Mouse (Mus musculus): ENCODE measurements at regions not wholly inside any gene's neighbourhood (a gene's known extent, or its start where the extent isn't known, plus 50 kb on each side); places are given as distances from the start of the nearest gene placed in this dataset.

DNA sequence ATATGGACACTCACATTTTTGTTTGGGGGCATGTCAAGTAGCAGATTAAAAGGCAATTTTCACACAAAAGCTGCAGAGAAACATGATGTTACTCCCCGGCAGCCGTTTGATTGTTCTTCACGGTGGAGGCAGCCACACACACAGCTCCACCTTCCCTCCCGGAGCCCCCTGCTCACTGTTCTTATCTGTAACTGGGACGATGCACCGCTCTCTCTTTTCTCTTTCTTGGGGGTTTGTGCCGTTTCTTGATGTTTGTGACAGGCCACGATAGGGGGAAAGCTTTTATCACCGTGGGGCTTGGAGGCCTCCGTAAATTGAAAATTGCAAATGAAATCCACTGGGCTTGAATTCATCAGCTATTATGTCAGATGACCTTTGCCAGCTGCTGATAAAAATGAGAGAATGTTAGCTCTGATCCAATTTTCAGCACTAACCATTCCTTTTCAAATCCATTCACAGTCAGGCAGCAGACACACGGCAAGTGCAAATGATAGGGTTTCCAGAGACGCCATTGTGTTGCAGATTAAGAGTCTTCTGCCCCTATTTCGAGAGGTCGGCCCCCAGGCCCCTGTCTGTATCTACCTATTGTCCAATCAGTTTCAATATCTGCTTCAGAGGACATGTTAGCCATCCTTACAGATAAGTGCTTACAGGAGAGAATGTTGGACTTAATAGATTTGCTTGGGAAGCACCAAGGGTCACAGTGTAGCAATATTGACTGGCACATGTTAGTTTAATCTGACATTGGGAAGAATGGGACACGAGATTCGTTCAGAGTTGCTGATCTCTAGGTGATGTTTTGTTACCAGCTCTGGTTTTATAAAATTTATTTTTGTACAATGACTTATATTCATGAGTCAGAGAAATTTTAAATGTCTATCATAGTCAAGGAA is 168.1 kb upstream of the Sox2 start:
- no peaks in the 10 kb centered on the region for H3K4me1 ChIP-seq (ENCODE audit: control insufficient read depth, insufficient read depth, low read length)
- H3K4me3 ChIP-seq (replicated peaks; ENCODE audit: low read length): no peak overlapping the region
- H3K9ac ChIP-seq (ENCODE audit: low read length): no peak overlapping the region
- no peaks in the 10 kb centered on the region for H3K27me3 ChIP-seq (ENCODE audit: control insufficient read depth, insufficient read depth, low read length)
- no peak overlapping the region for H3K4me2 ChIP-seq (ENCODE audit: low read depth, low read length)
- ATAC-seq (ENCODE audit: insufficient read depth, low FRiP score): no peak
- H3K27ac ChIP-seq (ENCODE audit: low read length): no peak overlapping the region
- H3K36me3 ChIP-seq (ENCODE audit: control insufficient read depth, insufficient read depth, low read length): no peaks in the 10 kb centered on the region
- 41% methylated on average over 16 of the region's 16 CpGs for WGBS
- no peaks in the 10 kb centered on the region for H3K9me3 ChIP-seq (replicated peaks; ENCODE audit: control insufficient read depth, low read length)

DNA sequence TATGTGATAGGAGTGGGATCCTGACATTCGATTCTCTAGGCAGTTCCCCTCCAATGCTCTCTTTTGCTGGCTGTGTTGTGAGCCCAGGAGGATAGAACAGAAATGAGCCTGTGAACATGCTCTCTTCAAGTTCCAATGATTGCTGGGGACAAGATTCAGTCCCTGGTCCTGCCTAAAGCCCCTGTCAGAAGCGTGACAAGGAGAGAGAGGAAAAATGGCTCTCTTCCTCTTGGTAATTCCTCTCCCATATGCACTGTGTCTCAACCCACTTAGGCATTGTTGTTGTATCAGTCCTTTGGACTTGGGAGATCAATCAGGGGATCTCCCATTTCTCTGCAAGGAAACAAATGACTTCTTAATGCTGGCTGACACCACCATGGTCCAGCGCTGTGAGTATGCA is 168.9 kb upstream of the Sox2 start:
- 65% methylated on average over 3 of the region's 3 CpGs for WGBS
- Histone ChIP-seq H3K4me3 (replicated peaks; ENCODE audit: low read length) (no peak overlapping the region), H3K4me1 (ENCODE audit: control insufficient read depth, insufficient read depth, low read length) (no peaks in the 10 kb centered on the region), H3K27me3 (ENCODE audit: control insufficient read depth, insufficient read depth, low read length) (no peaks in the 10 kb centered on the region), H3K9ac (ENCODE audit: low read length) (no peak overlapping the region), H3K4me2 (ENCODE audit: low read depth, low read length) (no peak overlapping the region), H3K9me3 (replicated peaks; ENCODE audit: control insufficient read depth, low read length) (no peaks in the 10 kb centered on the region), H3K27ac (ENCODE audit: low read length) (no peak overlapping the region), H3K36me3 (ENCODE audit: control insufficient read depth, insufficient read depth, low read length) (no peaks in the 10 kb centered on the region)
- ATAC-seq (ENCODE audit: insufficient read depth, low FRiP score): no peak

DNA sequence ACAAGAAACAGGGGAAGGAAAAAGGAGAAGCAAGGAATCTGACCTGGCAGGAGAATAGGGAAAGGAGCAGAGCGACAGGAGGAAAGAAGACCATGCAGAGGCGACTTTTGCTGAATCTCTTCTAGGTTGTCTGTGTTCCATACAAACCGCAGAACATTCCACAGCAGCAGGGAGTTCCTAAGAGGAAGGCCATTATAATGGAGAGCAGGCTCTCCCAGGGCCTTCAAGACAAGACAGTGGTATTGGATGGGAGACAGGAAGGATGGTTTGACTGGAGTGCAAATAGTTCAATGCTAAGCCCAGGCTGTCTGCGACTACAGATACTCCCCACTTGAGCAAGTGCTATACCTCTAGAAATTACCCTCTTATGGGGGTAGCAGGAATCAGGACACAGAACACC is 176.1 kb upstream of the Sox2 start:
- WGBS: 58% methylated on average over 4 of the region's 4 CpGs
- no peak overlapping the region for H3K9ac ChIP-seq (ENCODE audit: low read length)
- no peaks in the 10 kb centered on the region for H3K27me3 ChIP-seq (ENCODE audit: control insufficient read depth, insufficient read depth, low read length)
- no peaks in the 10 kb centered on the region for H3K36me3 ChIP-seq (ENCODE audit: control insufficient read depth, insufficient read depth, low read length)
- no peak overlapping the region for H3K4me3 ChIP-seq (replicated peaks; ENCODE audit: low read length)
- H3K9me3 ChIP-seq (replicated peaks; ENCODE audit: control insufficient read depth, low read length): no peaks in the 10 kb centered on the region
- no peak overlapping the region for H3K4me2 ChIP-seq (ENCODE audit: low read depth, low read length)
- no peak overlapping the region for H3K27ac ChIP-seq (ENCODE audit: low read length)
- H3K4me1 ChIP-seq (ENCODE audit: control insufficient read depth, insufficient read depth, low read length): no peaks in the 10 kb centered on the region
- no peak for ATAC-seq (ENCODE audit: insufficient read depth, low FRiP score)

DNA sequence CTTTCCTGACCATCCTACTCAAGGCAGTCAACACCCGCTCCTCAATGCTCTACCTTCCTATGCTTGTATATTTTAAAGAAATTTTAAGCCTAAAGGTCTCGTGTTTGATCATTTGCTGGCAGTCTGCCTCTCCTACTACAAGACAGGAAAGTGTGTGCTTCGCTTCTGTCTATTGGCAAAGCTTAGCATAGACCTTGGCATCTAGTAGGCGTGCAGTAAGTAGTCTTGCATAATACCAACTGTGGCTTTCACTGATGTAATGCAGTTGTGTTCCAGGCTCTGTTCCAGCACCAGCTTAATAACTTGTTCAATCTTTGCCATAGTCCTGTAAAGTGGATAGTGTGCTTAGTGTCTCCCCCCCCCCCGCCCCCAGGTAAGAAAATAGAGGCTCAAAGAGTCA is 179.5 kb upstream of the Sox2 start:
- Histone ChIP-seq H3K27ac (ENCODE audit: low read length) (no peak overlapping the region), H3K36me3 (ENCODE audit: control insufficient read depth, insufficient read depth, low read length) (no peaks in the 10 kb centered on the region), H3K4me3 (replicated peaks; ENCODE audit: low read length) (no peak overlapping the region), H3K9ac (ENCODE audit: low read length) (no peak overlapping the region), H3K4me2 (ENCODE audit: low read depth, low read length) (no peak overlapping the region), H3K4me1 (ENCODE audit: control insufficient read depth, insufficient read depth, low read length) (no peaks in the 10 kb centered on the region), H3K27me3 (ENCODE audit: control insufficient read depth, insufficient read depth, low read length) (no peaks in the 10 kb centered on the region), H3K9me3 (replicated peaks; ENCODE audit: control insufficient read depth, low read length) (no peaks in the 10 kb centered on the region)
- 82% methylated on average over 5 of the region's 5 CpGs for WGBS
- ATAC-seq (ENCODE audit: insufficient read depth, low FRiP score): no peak

DNA sequence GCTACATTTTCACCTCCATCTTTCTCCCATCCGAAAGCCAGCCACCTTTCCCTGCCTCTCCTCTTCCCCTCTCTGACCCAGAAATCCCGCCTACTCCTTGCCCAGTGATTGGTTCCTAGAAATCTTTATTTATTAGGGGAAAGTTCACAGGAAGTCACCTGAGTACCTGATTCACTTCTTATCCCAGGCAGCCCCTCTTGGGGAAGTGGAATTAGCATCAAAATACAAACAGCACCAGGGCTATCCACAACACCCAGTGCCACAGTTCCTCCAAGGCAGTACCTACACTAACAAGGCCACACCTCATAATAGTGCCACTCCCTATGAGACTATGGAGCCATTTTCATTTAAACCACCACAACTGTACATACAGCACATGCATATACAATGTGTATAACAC is 180.3 kb upstream of the Sox2 start:
- no peak for ATAC-seq (ENCODE audit: insufficient read depth, low FRiP score)
- 74% methylated on average over 2 of the region's 2 CpGs for WGBS
- no peaks in the 10 kb centered on the region for H3K36me3 ChIP-seq (ENCODE audit: control insufficient read depth, insufficient read depth, low read length)

DNA sequence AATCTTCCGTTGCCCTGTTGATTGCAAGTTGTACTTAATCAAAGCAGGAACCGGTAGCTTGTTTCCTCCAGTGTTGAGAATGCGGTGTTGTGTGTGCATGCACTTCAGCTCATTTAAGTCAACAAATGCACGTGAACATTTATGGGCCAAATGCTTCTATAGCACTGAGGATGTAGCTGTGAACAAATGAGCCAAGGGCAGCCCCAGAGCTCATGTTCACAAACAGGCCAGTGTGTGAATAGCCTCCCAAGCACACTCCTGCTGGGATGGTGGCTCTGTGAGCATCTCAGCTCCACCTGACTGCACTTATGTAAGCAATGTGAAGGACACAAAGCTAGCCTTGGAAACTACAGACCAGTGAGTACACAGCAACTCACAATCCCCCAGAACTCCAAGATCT is 183.9 kb upstream of the Sox2 start:
- no peak overlapping the region for H3K9ac ChIP-seq (ENCODE audit: low read length)
- no peaks in the 10 kb centered on the region for H3K9me3 ChIP-seq (replicated peaks; ENCODE audit: control insufficient read depth, low read length)
- H3K4me3 ChIP-seq (replicated peaks; ENCODE audit: low read length): no peak overlapping the region
- H3K4me2 ChIP-seq (ENCODE audit: low read depth, low read length): no peak overlapping the region
- H3K36me3 ChIP-seq (ENCODE audit: control insufficient read depth, insufficient read depth, low read length): no peaks in the 10 kb centered on the region
- ATAC-seq (ENCODE audit: insufficient read depth, low FRiP score): no peak
- no peaks in the 10 kb centered on the region for H3K4me1 ChIP-seq (ENCODE audit: control insufficient read depth, insufficient read depth, low read length)
- no peaks in the 10 kb centered on the region for H3K27me3 ChIP-seq (ENCODE audit: control insufficient read depth, insufficient read depth, low read length)
- no peak overlapping the region for H3K27ac ChIP-seq (ENCODE audit: low read length)
- 65% methylated on average over 4 of the region's 4 CpGs for whole genome bisulfite sequencing

More for the DNA sequence above, 180.3 kb upstream of the Sox2 start:
- Histone ChIP-seq H3K27ac (ENCODE audit: low read length) (no peak overlapping the region), H3K9ac (ENCODE audit: low read length) (no peak overlapping the region), H3K4me2 (ENCODE audit: low read depth, low read length) (no peak overlapping the region), H3K9me3 (replicated peaks; ENCODE audit: control insufficient read depth, low read length) (no peaks in the 10 kb centered on the region), H3K4me3 (replicated peaks; ENCODE audit: low read length) (no peak overlapping the region), H3K4me1 (ENCODE audit: control insufficient read depth, insufficient read depth, low read length) (no peaks in the 10 kb centered on the region), H3K27me3 (ENCODE audit: control insufficient read depth, insufficient read depth, low read length) (no peaks in the 10 kb centered on the region)

DNA sequence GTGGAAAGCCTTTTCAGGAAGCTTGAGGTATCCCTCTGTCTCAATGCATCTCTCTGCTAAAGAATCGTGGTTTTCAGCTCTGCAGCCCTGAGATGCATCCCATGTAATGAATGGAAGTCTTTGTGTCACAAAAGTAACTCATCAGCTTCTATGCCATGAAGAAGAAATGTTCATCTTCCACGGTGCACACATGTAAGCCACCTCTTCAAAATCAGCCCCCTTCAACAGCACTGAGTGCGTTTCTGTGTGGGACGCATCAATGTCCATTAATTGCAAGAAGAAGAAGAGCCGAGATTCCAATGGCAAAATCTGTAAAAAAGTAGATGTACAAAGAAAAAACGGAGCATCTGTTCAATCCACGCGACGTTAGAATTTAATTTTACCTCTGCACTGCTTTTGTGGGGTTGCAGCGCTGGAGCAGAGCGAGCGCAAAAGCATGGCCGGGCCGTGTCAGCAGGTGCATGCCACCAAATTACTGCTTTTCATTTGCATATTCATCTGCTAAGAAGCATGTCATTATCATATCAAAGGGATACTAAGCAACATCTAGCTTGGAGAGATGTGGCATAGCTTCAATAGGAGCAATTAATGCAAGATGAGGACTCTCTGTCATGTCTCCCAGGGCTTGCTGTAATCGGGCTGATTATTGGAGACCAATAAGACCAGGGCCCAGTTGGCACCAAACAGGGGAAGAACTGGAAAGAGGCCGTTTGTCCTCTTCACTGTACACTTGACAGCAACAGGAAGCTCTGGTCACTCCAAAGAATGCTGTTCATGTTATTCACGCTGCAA is 185.0 kb upstream of the Sox2 start:
- H3K4me2 ChIP-seq (ENCODE audit: low read depth, low read length): no peak overlapping the region
- H3K9me3 ChIP-seq (replicated peaks; ENCODE audit: control insufficient read depth, low read length): no peaks in the 10 kb centered on the region
- no peaks in the 10 kb centered on the region for H3K4me1 ChIP-seq (ENCODE audit: control insufficient read depth, insufficient read depth, low read length)
- H3K36me3 ChIP-seq (ENCODE audit: control insufficient read depth, insufficient read depth, low read length): no peaks in the 10 kb centered on the region
- 83% methylated on average over 17 of the region's 17 CpGs for WGBS
- H3K4me3 ChIP-seq (replicated peaks; ENCODE audit: low read length): no peak overlapping the region
- H3K27me3 ChIP-seq (ENCODE audit: control insufficient read depth, insufficient read depth, low read length): no peaks in the 10 kb centered on the region
- ATAC-seq (ENCODE audit: insufficient read depth, low FRiP score): no peak
- H3K9ac ChIP-seq (ENCODE audit: low read length): no peak overlapping the region
- H3K27ac ChIP-seq (ENCODE audit: low read length): no peak overlapping the region

DNA sequence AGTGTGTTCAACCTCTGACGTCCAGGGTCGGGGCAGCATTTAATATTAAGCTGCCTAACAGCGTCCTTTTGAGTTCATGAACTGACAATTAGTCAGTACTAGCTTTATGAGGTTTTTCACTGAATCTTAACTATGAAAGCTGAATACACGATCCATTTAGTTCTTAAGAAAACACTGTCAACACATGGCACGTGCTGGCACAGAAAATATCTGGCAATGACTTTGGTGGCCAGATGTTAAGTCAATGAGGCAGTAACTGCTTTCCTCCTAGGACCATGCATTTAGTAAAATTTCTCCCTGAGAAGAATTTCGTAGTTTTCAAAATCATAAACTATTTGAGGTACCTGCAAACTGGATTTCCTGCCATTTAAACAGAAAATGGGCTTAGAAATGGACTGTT is 191.4 kb upstream of the Sox2 start:
- H3K27ac ChIP-seq (ENCODE audit: low read length): no peak overlapping the region
- ATAC-seq (ENCODE audit: insufficient read depth, low FRiP score): no peak
- H3K9me3 ChIP-seq (replicated peaks; ENCODE audit: control insufficient read depth, low read length): no peaks in the 10 kb centered on the region
- H3K9ac ChIP-seq (ENCODE audit: low read length): no peak overlapping the region
- no peaks in the 10 kb centered on the region for H3K36me3 ChIP-seq (ENCODE audit: control insufficient read depth, insufficient read depth, low read length)
- 67% methylated on average over 6 of the region's 6 CpGs for WGBS
- H3K4me2 ChIP-seq (ENCODE audit: low read depth, low read length): no peak overlapping the region
- H3K27me3 ChIP-seq (ENCODE audit: control insufficient read depth, insufficient read depth, low read length): no peaks in the 10 kb centered on the region
- no peaks in the 10 kb centered on the region for H3K4me1 ChIP-seq (ENCODE audit: control insufficient read depth, insufficient read depth, low read length)
- no peak overlapping the region for H3K4me3 ChIP-seq (replicated peaks; ENCODE audit: low read length)

DNA sequence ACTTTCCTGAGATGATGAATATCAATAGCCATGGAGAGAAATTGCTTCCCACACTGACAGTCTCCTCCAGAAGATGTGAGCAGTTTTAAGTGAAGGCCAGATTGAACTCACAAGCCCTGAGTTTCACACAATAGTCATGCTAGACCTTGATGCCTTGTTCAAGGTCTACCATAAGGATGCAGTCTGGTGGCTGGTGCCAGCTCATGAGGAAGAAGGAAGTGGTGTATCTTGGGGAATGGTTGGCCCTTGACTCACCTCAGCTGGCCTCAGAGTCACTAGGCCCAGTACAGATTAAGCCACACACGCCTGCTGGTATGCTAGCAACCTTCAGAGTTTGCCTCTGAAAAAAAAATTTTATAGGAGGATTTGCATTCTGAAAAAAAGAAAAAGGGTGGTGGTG is 192.4 kb upstream of the Sox2 start:
- Histone ChIP-seq H3K36me3 (ENCODE audit: control insufficient read depth, insufficient read depth, low read length) (no peaks in the 10 kb centered on the region), H3K9me3 (replicated peaks; ENCODE audit: control insufficient read depth, low read length) (no peaks in the 10 kb centered on the region), H3K27me3 (ENCODE audit: control insufficient read depth, insufficient read depth, low read length) (no peaks in the 10 kb centered on the region), H3K4me3 (replicated peaks; ENCODE audit: low read length) (no peak overlapping the region), H3K4me1 (ENCODE audit: control insufficient read depth, insufficient read depth, low read length) (no peaks in the 10 kb centered on the region), H3K9ac (ENCODE audit: low read length) (no peak overlapping the region), H3K4me2 (ENCODE audit: low read depth, low read length) (no peak overlapping the region), H3K27ac (ENCODE audit: low read length) (no peak overlapping the region)
- WGBS: 71% methylated on average over 1 of the region's 1 CpGs
- ATAC-seq (ENCODE audit: insufficient read depth, low FRiP score): no peak

Measured in stomach, embryonic 16.5 days (tissue).